Mouse (Mus musculus): ENCODE results near the gene Ubash3b.
A peak's percentile ranks its signal among the peaks of the same experiment; 100 is the strongest.

The Ubash3b gene

GRCm38 (mm10) chr9:41060617-41061016 lies 100.9 kb downstream of the Ubash3b start:
- DNase-seq (ENCODE audit: extremely low spot score, low read depth, low spot score) = no peak

- DNase-seq (ENCODE audit: extremely low spot score, low read depth, low spot score) = no peak
Measured at GRCm38 (mm10) chr9:41058765-41059535, 102.5 kb downstream of the Ubash3b start.

- no peak for DNase-seq (ENCODE audit: extremely low spot score, low read depth, low spot score)
Measured at GRCm38 (mm10) chr9:41054166-41054565, 107.3 kb downstream of the Ubash3b start.

GRCm38 (mm10) chr9:41053478-41053877 lies 108.0 kb downstream of the Ubash3b start:
- DNase-seq (ENCODE audit: extremely low spot score, low read depth, low spot score) = no peak

- no peak for DNase-seq (ENCODE audit: extremely low spot score, low read depth, low spot score)
Measured at GRCm38 (mm10) chr9:41051080-41051932, 110.2 kb downstream of the Ubash3b start.

- DNase-seq (ENCODE audit: extremely low spot score, low read depth, low spot score) = no peak
Measured at GRCm38 (mm10) chr9:41050331-41051079, 111.0 kb downstream of the Ubash3b start.

GRCm38 (mm10) chr9:41049282-41049681 lies 112.2 kb downstream of the Ubash3b start:
- no peak for DNase-seq (ENCODE audit: extremely low spot score, low read depth, low spot score)

- no peak for DNase-seq (ENCODE audit: extremely low spot score, low read depth, low spot score)
Measured at GRCm38 (mm10) chr9:41048820-41049219, 112.7 kb downstream of the Ubash3b start.

GRCm38 (mm10) chr9:41048216-41048615 lies 113.3 kb downstream of the Ubash3b start:
- DNase-seq (ENCODE audit: extremely low spot score, low read depth, low spot score) = no peak

- no peak for DNase-seq (ENCODE audit: extremely low spot score, low read depth, low spot score)
Measured at GRCm38 (mm10) chr9:41047654-41048053, 113.8 kb downstream of the Ubash3b start.

GRCm38 (mm10) chr9:41044626-41045025 lies 116.9 kb downstream of the Ubash3b start:
- peak; percentile 64 for DNase-seq (ENCODE audit: extremely low spot score, low read depth, low spot score)

- DNase-seq (ENCODE audit: extremely low spot score, low read depth, low spot score) = no peak
Measured at GRCm38 (mm10) chr9:41043641-41044040, 117.9 kb downstream of the Ubash3b start.

GRCm38 (mm10) chr9:41041404-41041803 lies 120.1 kb downstream of the Ubash3b start:
- DNase-seq (ENCODE audit: extremely low spot score, low read depth, low spot score) = no peak

GRCm38 (mm10) chr9:41038150-41038664 lies 123.3 kb downstream of the Ubash3b start:
- no peak for DNase-seq (ENCODE audit: extremely low spot score, low read depth, low spot score)

- no peak for DNase-seq (ENCODE audit: extremely low spot score, low read depth, low spot score)
Measured at GRCm38 (mm10) chr9:41031590-41032489, 129.7 kb downstream of the Ubash3b start.

GRCm38 (mm10) chr9:41029827-41030226 lies 131.7 kb downstream of the Ubash3b start:
- DNase-seq (ENCODE audit: extremely low spot score, low read depth, low spot score) = no peak

- no peak for DNase-seq (ENCODE audit: extremely low spot score, low read depth, low spot score)
Measured at GRCm38 (mm10) chr9:41028470-41028869, 133.0 kb downstream of the Ubash3b start.

- DNase-seq (ENCODE audit: extremely low spot score, low read depth, low spot score) = no peak
Measured at GRCm38 (mm10) chr9:41021690-41022089, 139.8 kb downstream of the Ubash3b start.

- no peak for DNase-seq (ENCODE audit: extremely low spot score, low read depth, low spot score)
Measured at GRCm38 (mm10) chr9:41020486-41020885, 141.0 kb downstream of the Ubash3b start.

GRCm38 (mm10) chr9:41014512-41014911 lies 147.0 kb downstream of the Ubash3b start:
- DNase-seq (ENCODE audit: extremely low spot score, low read depth, low spot score) = no peak

All from hindlimb bud, embryonic 11.5 days (tissue).